Mouse (Mus musculus): Measurements from ENCODE around the gene Tex21.

- TF ChIP-seq EP300 (optimal IDR thresholded peaks at IDR 0.05) (no peak), CTCF (IDR thresholded peaks at IDR 0.05; ENCODE audit: low read depth) (no peak)
These were observed 25.0 kb upstream of the Tex21 start for GRCm38 (mm10) chr12:76271516-76271915.
